Mouse (Mus musculus) gastrocnemius, postnatal 36 days (tissue): ENCODE measurements around the gene Mat1a. TPM values are rescaled to one million over a fixed set of nuclear protein-coding genes. Genes with fewer than 3 reads are reported as not detected.
A peak's percentile ranks its signal among the peaks of the same experiment; 100 is the strongest.

Experiments
- DNase-seq, 2 experiments: peaks; one replicate each; pipeline ENCODE4 v3.0.0; 2022
- intact Hi-C: fragments of 180-260 bp; cut with DNase I; formaldehyde crosslinking; loops from one replicate; pipeline ENCODE4 v1.15.1; 2025
- long read RNA-seq, 2 experiments: library from polyadenylated mRNA; stranded (forward); transcript quantifications; one replicate each; pipeline ENCODE4 v2.0.0; 2021
- total RNA-seq, 2 experiments: library from RNA; stranded (reverse); gene quantifications; 2 replicates each; pipeline ENCODE4 v1.2.3; 2021

Gene Mat1a
- under 1 TPM in 1 of 2 experiments, not detected in 1; 0.36 TPM for total RNA-seq
- long read RNA-seq, experiment 1 = 0 reads
- long read RNA-seq, experiment 2 = 0 reads

- no peak for DNase-seq
- intact Hi-C loops = no loop called here
Measured at GRCm38 (mm10) chr14:41104853-41105444, at the start of gene Mat1a. Gene Mat1a (plus strand): TSS chr14:41105035.

GRCm38 (mm10) chr14:41065168-41065567 is 39.7 kb upstream of the Mat1a start:
- DNase-seq = no peak
- intact Hi-C loops = no loop called here

GRCm38 (mm10) chr14:41066416-41066815 is 38.4 kb upstream of the Mat1a start:
- intact Hi-C loops = no loop called here
- DNase-seq = no peak

GRCm38 (mm10) chr14:41069108-41069507 is 35.7 kb upstream of the Mat1a start, which contains the start of gene Dydc2:
Gene Dydc2 (minus strand): TSS chr14:41069208.
- no peak for DNase-seq
- intact Hi-C loops = no loop called here

- intact Hi-C loops = no loop called here
- no peak for DNase-seq
Measured at GRCm38 (mm10) chr14:41070343-41070742, 34.5 kb upstream of the Mat1a start.

GRCm38 (mm10) chr14:41072229-41072943 is 32.4 kb upstream of the Mat1a start, which contains the start of gene Dydc1:
Gene Dydc1 (plus strand): TSS chr14:41072911.
- intact Hi-C loops = no loop called here
- DNase-seq = peak; percentile 13 to 32

- intact Hi-C loops = no loop called here
- no peak for DNase-seq
Measured at GRCm38 (mm10) chr14:41072944-41073275, 31.9 kb upstream of the Mat1a start.

GRCm38 (mm10) chr14:41082408-41082807 is 22.4 kb upstream of the Mat1a start:
- DNase-seq = no peak
- intact Hi-C loops = no loop called here

- DNase-seq = no peak
- intact Hi-C loops = no loop called here
Measured at GRCm38 (mm10) chr14:41087509-41087908, 17.3 kb upstream of the Mat1a start.

- no peak for DNase-seq
- intact Hi-C loops = no loop called here
Measured at GRCm38 (mm10) chr14:41090777-41091176, 14.1 kb upstream of the Mat1a start.

GRCm38 (mm10) chr14:41094114-41094513 is 10.7 kb upstream of the Mat1a start:
- intact Hi-C loops = no loop called here
- DNase-seq = no peak

- intact Hi-C loops = no loop called here
- no peak for DNase-seq
Measured at GRCm38 (mm10) chr14:41096296-41096860, 8.5 kb upstream of the Mat1a start.

GRCm38 (mm10) chr14:41098726-41099125 is 6.1 kb upstream of the Mat1a start:
- no peak for DNase-seq
- intact Hi-C loops = no loop called here

- intact Hi-C loops = no loop called here
- DNase-seq = no peak
Measured at GRCm38 (mm10) chr14:41100712-41101111, 4.1 kb upstream of the Mat1a start.

GRCm38 (mm10) chr14:41101242-41101641 is 3.6 kb upstream of the Mat1a start:
- intact Hi-C loops = no loop called here
- DNase-seq = no peak

- intact Hi-C loops = no loop called here
Measured at GRCm38 (mm10) chr14:41102269-41102668, 2.6 kb upstream of the Mat1a start.

GRCm38 (mm10) chr14:41111031-41111668 is 6.3 kb downstream of the Mat1a start:
- no peak for DNase-seq
- intact Hi-C loops = no loop called here

More at GRCm38 (mm10) chr14:41102269-41102668, 2.6 kb upstream of the Mat1a start:
- no peak for DNase-seq

GRCm38 (mm10) chr14:41112944-41113343 is 8.1 kb downstream of the Mat1a start:
- DNase-seq = no peak
- intact Hi-C loops = no loop called here

GRCm38 (mm10) chr14:41116271-41116670 is 11.4 kb downstream of the Mat1a start:
- intact Hi-C loops = no loop called here
- DNase-seq = no peak

- intact Hi-C loops = no loop called here
- DNase-seq = no peak
Measured at GRCm38 (mm10) chr14:41124683-41125082, 19.8 kb downstream of the Mat1a start.

- DNase-seq = no peak
- intact Hi-C loops = no loop called here
Measured at GRCm38 (mm10) chr14:41127997-41128396, 23.2 kb downstream of the Mat1a start.
